Mouse (Mus musculus) brain, embryonic 14.5 days (tissue): ENCODE measurements around the gene Hdlbp.

Source experiments
- CTCF ChIP-seq: fragments of 200-500 bp; IDR thresholded peaks from 2 replicates; pipeline ENCODE4 v1.5.1; 2012; ENCODE audit warnings: inconsistent platforms, mild to moderate bottlenecking, moderate library complexity, borderline replicate concordance; ENCODE audit not compliant: insufficient read depth, insufficient read length; ENCODE audit errors: extremely low read depth
- POLR2A ChIP-seq: fragments of 200-500 bp; IDR thresholded peaks from 2 replicates; pipeline ENCODE4 v1.6.1; 2012; ENCODE audit warnings: mild to moderate bottlenecking, inconsistent platforms, borderline replicate concordance; ENCODE audit not compliant: poor library complexity, insufficient read depth, insufficient read length, severe bottlenecking; ENCODE audit errors: extremely low read depth

DNA sequence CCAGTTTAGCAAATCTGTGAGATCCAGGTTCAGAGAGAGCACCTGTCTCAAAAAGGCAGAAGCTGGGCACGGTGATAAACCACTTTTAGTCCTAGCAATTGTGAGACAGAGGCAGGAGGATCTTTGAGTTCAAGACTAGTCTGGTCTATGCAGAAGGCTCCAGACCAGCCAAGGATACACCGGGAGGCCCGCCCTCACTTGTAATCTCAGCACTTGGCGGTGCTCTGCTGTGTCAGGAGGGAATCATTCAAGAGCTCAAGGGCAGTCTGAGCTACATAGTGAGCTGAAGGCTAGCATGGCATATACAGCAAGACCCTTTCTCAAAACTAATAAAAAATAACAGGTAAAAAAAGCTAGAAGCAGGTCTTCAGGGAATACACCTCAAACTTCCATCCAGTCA, 10.0 kb downstream of the Hdlbp start:
- TF ChIP-seq CTCF (no peak), POLR2A (no peak)
